Mouse (Mus musculus) C2C12 (cell line): ENCODE measurements around the gene Col4a2. TPM values are rescaled to one million over a fixed set of nuclear protein-coding genes. Genes with fewer than 3 reads are reported as not detected.

Experiments
- H3K27me3 ChIP-seq: one replicate; pipeline ENCODE4 v1.6.1; 2011; ENCODE audit not compliant: control insufficient read depth, insufficient read depth, insufficient read length
- H3K36me3 ChIP-seq: one replicate; pipeline ENCODE4 v1.6.1; 2011; ENCODE audit not compliant: control insufficient read depth, insufficient read depth
- H3K4me3 ChIP-seq: one replicate; pipeline ENCODE4 v1.5.1; 2011; ENCODE audit warnings: mild to moderate bottlenecking, control low read depth; ENCODE audit not compliant: poor library complexity, insufficient read depth, severe bottlenecking
- H3K79me2 ChIP-seq: one replicate; pipeline ENCODE4 v1.6.1; 2011; ENCODE audit not compliant: control insufficient read depth, insufficient read depth
- H3K79me3 ChIP-seq: one replicate; pipeline ENCODE4 v1.6.1; 2011; ENCODE audit warnings: low read depth, control low read depth
- H3ac ChIP-seq: one replicate; pipeline ENCODE3; 2011; ENCODE audit warnings: low read depth; ENCODE audit not compliant: control insufficient read depth, insufficient read length
- CEBPB ChIP-seq: IDR thresholded peaks from one replicate; pipeline ENCODE4 v1.6.1; 2011; ENCODE audit warnings: low read depth, mild to moderate bottlenecking, control low read depth, moderate library complexity
- CTCF ChIP-seq: IDR thresholded peaks from one replicate; pipeline ENCODE4 v1.5.1; 2011; ENCODE audit not compliant: control insufficient read depth, insufficient read depth, insufficient read length
- FOSL1 ChIP-seq: IDR thresholded peaks from one replicate; pipeline ENCODE4 v1.8.0; 2011; ENCODE audit warnings: mild to moderate bottlenecking, low read length; ENCODE audit not compliant: poor library complexity, insufficient read depth, severe bottlenecking
- MAX ChIP-seq: IDR thresholded peaks from one replicate; pipeline ENCODE4 v1.6.1; 2011; ENCODE audit warnings: mild to moderate bottlenecking, control low read depth
- MYOD1 ChIP-seq: IDR thresholded peaks from one replicate; pipeline ENCODE4 v1.6.1; 2011; ENCODE audit warnings: low read depth; ENCODE audit not compliant: control insufficient read depth, insufficient read length
- MYOG ChIP-seq: IDR thresholded peaks from one replicate; pipeline ENCODE4 v1.6.1; 2011; ENCODE audit not compliant: control insufficient read depth, insufficient read length; ENCODE audit errors: extremely low read depth
- USF1 ChIP-seq: IDR thresholded peaks from one replicate; pipeline ENCODE4 v1.6.1; 2011; ENCODE audit warnings: low read depth, mild to moderate bottlenecking, control low read depth, moderate library complexity
- polyA plus RNA-seq: library from polyadenylated mRNA; unstranded; fragments of >200 nt; fragmentation: generic; extraction: Trizol; gene quantifications from one replicate; pipeline ENCODE4 v1.2.1, GENCODE M21; 2012; ENCODE audit warnings: missing spikeins

The Col4a2 gene
- polyA plus RNA-seq, 1 experiment, result 68.8 TPM

GRCm38 (mm10) chr8:11333746-11334145, 21.1 kb downstream of the Col4a2 start:
- H3K36me3 ChIP-seq, result no peaks in the 10 kb centered on the region
- H3ac ChIP-seq, result no peak overlapping the region
- H3K79me2 ChIP-seq, result peaks cover 69% of the 10 kb centered on the region
- H3K4me3 ChIP-seq, result no peak overlapping the region
- TF ChIP-seq MAX, result no peak
- TF ChIP-seq MYOG, result no peak
- no peak for TF ChIP-seq CTCF
- no peak for TF ChIP-seq MYOD1
- peaks cover 18% of the 10 kb centered on the region for H3K79me3 ChIP-seq
- no peaks in the 10 kb centered on the region for H3K27me3 ChIP-seq

- no peaks in the 10 kb centered on the region for H3K36me3 ChIP-seq
- no peak for TF ChIP-seq FOSL1
- no peak for TF ChIP-seq CTCF
- TF ChIP-seq CEBPB, result no peak
- no peak for TF ChIP-seq MYOG
- no peak for TF ChIP-seq USF1
- TF ChIP-seq MYOD1, result no peak
- no peak for TF ChIP-seq MAX
- peaks cover 70% of the 10 kb centered on the region for H3K79me2 ChIP-seq
- no peak overlapping the region for H3ac ChIP-seq
- no peak overlapping the region for H3K4me3 ChIP-seq
- H3K27me3 ChIP-seq, result no peaks in the 10 kb centered on the region
- H3K79me3 ChIP-seq, result peaks cover 18% of the 10 kb centered on the region
These were observed 21.9 kb downstream of the Col4a2 start for GRCm38 (mm10) chr8:11334493-11334892.

GRCm38 (mm10) chr8:11335238-11335637, 22.6 kb downstream of the Col4a2 start:
- TF ChIP-seq CEBPB (peak; percentile 29), FOSL1 (no peak)

GRCm38 (mm10) chr8:11336346-11336745, 23.7 kb downstream of the Col4a2 start:
- H3K79me2 ChIP-seq, result peaks cover 76% of the 10 kb centered on the region
- TF ChIP-seq MAX (no peak), MYOD1 (no peak), CEBPB (no peak), CTCF (no peak), MYOG (no peak), USF1 (no peak), FOSL1 (no peak)
- no peaks in the 10 kb centered on the region for H3K36me3 ChIP-seq
- H3ac ChIP-seq, result no peak overlapping the region
- no peak overlapping the region for H3K4me3 ChIP-seq
- peaks cover 20% of the 10 kb centered on the region for H3K79me3 ChIP-seq
- H3K27me3 ChIP-seq, result no peaks in the 10 kb centered on the region

More at GRCm38 (mm10) chr8:11335238-11335637, 22.6 kb downstream of the Col4a2 start:
- peaks cover 77% of the 10 kb centered on the region for H3K79me2 ChIP-seq
- no peaks in the 10 kb centered on the region for H3K36me3 ChIP-seq
- no peak overlapping the region for H3ac ChIP-seq
- no peaks in the 10 kb centered on the region for H3K27me3 ChIP-seq
- no peak overlapping the region for H3K4me3 ChIP-seq
- H3K79me3 ChIP-seq, result peaks cover 18% of the 10 kb centered on the region

- no peak overlapping the region for H3ac ChIP-seq
- H3K79me2 ChIP-seq, result peaks cover 81% of the 10 kb centered on the region
- H3K4me3 ChIP-seq, result no peak overlapping the region
- H3K36me3 ChIP-seq, result no peaks in the 10 kb centered on the region
- TF ChIP-seq MAX (no peak), USF1 (no peak), MYOG (no peak), CTCF (no peak), FOSL1 (no peak), MYOD1 (no peak)
- H3K79me3 ChIP-seq, result peaks cover 16% of the 10 kb centered on the region
- no peaks in the 10 kb centered on the region for H3K27me3 ChIP-seq
These were observed 25.0 kb downstream of the Col4a2 start for GRCm38 (mm10) chr8:11337642-11338041.

GRCm38 (mm10) chr8:11338507-11338906, 25.9 kb downstream of the Col4a2 start:
- no peak overlapping the region for H3K4me3 ChIP-seq
- H3K36me3 ChIP-seq, result no peaks in the 10 kb centered on the region
- H3K27me3 ChIP-seq, result no peaks in the 10 kb centered on the region
- no peak for TF ChIP-seq MAX
- TF ChIP-seq MYOG, result no peak
- no peak for TF ChIP-seq USF1
- no peak for TF ChIP-seq MYOD1
- TF ChIP-seq FOSL1, result no peak
- TF ChIP-seq CTCF, result no peak
- TF ChIP-seq CEBPB, result no peak
- peaks cover 78% of the 10 kb centered on the region for H3K79me2 ChIP-seq
- peaks cover 16% of the 10 kb centered on the region for H3K79me3 ChIP-seq
- H3ac ChIP-seq, result no peak overlapping the region
